Mouse (Mus musculus): ENCODE measurements around the gene Apoc4.
"Not testable (repeated sequence)": the region's sequence is repeated elsewhere in the genome, so short reads cannot be mapped to it uniquely, and the experiment has no call there.

Gene Apoc4

DNA sequence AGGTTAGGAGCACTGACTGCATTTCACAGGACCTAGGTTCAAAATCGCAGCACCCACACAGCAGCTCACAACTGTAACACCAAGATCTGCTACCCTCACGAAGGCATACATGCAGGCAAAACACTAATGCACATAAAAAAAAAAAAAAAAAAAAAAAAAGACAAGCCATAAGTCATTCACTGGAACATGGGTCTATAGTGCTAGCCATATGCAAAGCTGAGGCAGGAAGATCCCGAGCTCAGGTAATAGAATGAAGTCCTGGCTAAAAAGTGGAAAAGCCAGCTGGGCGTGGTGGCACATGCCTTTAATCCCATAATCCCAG is 18.5 kb upstream of the Apoc4 start:
- no peak for DNase-seq (ENCODE audit: low spot score in 2 of 2)

GRCm38 (mm10) chr7:19698907-19699826 is 17.9 kb upstream of the Apoc4 start, which contains the start of gene Apoe:
Gene Apoe (minus strand): TSS chr7:19699188.
- DNase-seq (ENCODE audit: low spot score in 2 of 2): no peak

GRCm38 (mm10) chr7:19697949-19698906 is 16.9 kb upstream of the Apoc4 start:
- DNase-seq (ENCODE audit: low spot score in 2 of 2): no peak

- DNase-seq (ENCODE audit: low spot score in 2 of 2): no peak
These were observed 15.1 kb upstream of the Apoc4 start for GRCm38 (mm10) chr7:19696336-19696873.

- DNase-seq (ENCODE audit: low spot score in 2 of 2): no peak
These were observed 14.6 kb upstream of the Apoc4 start for GRCm38 (mm10) chr7:19695881-19696280.

DNA sequence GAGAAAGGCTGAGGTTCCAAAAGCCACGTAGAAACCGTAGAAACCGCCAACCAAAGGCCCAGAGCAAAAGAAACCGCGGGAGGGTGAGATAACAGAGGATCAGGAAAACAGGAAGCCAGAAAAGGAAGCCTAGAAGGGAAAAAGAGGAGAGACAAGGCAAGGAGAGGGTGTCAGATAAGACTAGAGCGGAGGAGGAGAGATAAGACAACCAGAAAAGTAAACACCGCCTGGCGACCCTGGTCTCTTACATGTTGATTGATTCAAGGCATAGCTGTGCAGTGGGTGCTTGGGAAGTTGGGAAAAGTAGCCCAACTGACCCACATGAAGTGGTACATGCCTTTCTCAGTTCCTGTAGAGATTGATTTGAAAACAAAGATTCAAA is 13.9 kb upstream of the Apoc4 start:
- DNase-seq (ENCODE audit: low spot score in 2 of 2): no peak

DNA sequence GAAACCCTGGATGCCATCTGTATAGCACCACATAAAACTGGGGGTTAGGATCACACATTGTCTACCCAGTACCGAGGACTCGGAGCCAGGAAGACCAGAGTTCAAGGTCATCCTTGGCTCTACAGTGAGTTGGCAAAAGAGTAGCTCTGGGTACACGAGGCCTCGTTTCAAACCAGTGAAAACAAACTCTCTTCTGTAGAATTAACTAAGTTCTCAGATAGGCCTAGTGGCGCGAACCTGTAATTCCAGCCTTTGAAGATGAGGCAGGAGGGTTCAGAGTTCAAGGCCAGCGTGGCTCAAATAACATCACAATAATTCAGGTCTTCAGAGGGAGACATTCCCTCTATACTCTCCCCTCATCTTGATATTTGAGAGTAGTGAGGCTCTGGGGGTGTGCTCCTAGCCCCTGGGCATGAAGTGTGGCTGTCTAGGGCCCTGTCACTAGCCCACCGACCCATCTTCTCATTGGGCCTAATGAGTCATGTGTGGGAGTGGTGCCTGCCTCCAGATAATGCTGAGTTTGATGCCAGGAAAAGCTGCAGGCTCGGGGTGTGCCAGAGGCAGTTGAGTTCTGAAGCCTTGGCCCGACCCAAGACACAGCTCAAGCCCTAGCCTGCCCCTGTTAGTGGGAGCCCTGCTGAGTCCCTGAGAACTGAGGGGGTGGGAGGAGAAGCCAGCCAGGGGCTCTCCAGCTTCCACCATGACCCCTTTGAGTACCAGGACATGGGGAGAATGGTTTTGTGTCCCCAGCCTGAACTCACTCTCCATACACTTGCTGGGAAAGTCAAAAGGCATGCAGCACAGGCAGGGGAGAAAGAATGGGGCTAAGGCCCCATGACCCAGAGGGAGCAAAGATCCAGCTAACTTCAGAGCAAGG is 13.3 kb upstream of the Apoc4 start:
- no peak for DNase-seq (ENCODE audit: low spot score in 2 of 2)

GRCm38 (mm10) chr7:19693421-19693820 is 12.1 kb upstream of the Apoc4 start:
- DNase-seq (ENCODE audit: low spot score in 2 of 2): no peak

- DNase-seq (ENCODE audit: low spot score in 2 of 2): no peak
These were observed 10.9 kb upstream of the Apoc4 start, which contains the start of gene Apoc1 for GRCm38 (mm10) chr7:19691873-19692865. Gene Apoc1 (minus strand): TSS chr7:19692660.

GRCm38 (mm10) chr7:19691434-19691833 is 10.2 kb upstream of the Apoc4 start:
- DNase-seq (ENCODE audit: low spot score in 2 of 2): no peak

- no peak for DNase-seq (ENCODE audit: low spot score in 2 of 2)
These were observed 9.6 kb upstream of the Apoc4 start for GRCm38 (mm10) chr7:19690845-19691244.

GRCm38 (mm10) chr7:19688611-19689010 is 7.3 kb upstream of the Apoc4 start:
- no peak for DNase-seq (ENCODE audit: low spot score in 2 of 2)

- no peak for DNase-seq (ENCODE audit: low spot score in 2 of 2)
These were observed 6.8 kb upstream of the Apoc4 start for GRCm38 (mm10) chr7:19688101-19688500.

GRCm38 (mm10) chr7:19686927-19687583 is 5.8 kb upstream of the Apoc4 start:
- DNase-seq (ENCODE audit: low spot score in 2 of 2): not testable (repeated sequence)

DNA sequence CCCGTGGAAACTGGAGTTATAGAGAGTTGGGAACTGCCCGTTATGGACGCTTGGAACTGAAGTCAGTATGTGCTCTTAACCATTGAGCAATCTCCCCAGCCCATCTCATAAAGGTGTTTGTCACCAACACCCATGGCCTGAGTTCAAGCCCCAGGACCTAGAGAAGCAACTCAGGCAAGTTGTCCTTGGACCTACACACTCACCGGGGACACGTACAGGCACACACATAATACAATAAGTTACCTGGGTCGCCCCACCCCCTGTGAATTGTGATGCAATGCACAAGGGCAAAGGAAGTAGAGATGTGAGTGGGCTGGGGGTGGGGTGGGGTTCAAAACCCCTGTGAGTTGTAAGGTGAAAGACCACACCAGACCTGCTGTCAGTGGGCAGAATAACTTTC is 5.2 kb upstream of the Apoc4 start:
- no peak for DNase-seq (ENCODE audit: low spot score in 2 of 2)

GRCm38 (mm10) chr7:19685374-19685773 is 4.1 kb upstream of the Apoc4 start:
- DNase-seq (ENCODE audit: low spot score in 2 of 2): no peak

DNA sequence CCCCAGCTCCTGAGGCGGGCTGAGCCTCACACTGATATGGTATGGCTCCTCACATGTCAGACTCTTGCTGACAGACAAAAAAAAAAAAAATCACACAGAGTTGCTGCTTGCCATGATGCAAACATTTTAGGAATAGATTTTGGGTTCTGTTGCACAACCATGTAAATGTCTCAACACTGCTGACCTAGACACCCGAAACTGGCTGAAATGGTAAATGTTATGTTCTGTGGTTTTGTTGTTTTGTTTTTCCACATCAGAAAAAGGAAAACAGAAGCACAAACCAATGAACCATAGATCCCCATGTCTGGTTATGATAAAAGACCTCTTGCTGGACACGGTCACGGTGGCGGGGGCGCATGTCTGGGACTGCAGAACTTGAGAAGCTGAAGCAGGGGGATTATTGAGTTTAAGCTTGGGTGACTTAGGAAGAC is 2.5 kb upstream of the Apoc4 start:
- DNase-seq (ENCODE audit: low spot score in 2 of 2): no peak

- DNase-seq (ENCODE audit: low spot score in 2 of 2): no peak
These were observed 1.7 kb upstream of the Apoc4 start for GRCm38 (mm10) chr7:19682979-19683378.

- no peak for DNase-seq (ENCODE audit: low spot score in 2 of 2)
These were observed 577 bp downstream of the Apoc4 start for GRCm38 (mm10) chr7:19680702-19681101.
